Mouse (Mus musculus) embryonic facial prominence, embryonic 11.5 days (tissue): ENCODE results near the gene Gm20388. TPM values are rescaled to one million over a fixed set of nuclear protein-coding genes. Genes with fewer than 3 reads are reported as not detected.
A peak's percentile ranks its signal among the peaks of the same experiment; 100 is the strongest.

Experiments
- ATAC-seq: fragments of 200-750 bp; cut with Nextera tagmentation; replicated peaks from 2 replicates; pipeline ENCODE4 v1.8.0; 2017; ENCODE audit warnings: low read depth; ENCODE audit not compliant: insufficient number of reproducible peaks, low FRiP score, low TSS enrichment
- DNase-seq: peaks from one replicate; pipeline ENCODE4 v3.0.0-alpha.2; 2015; ENCODE audit warnings: low spot score
- H3K27ac ChIP-seq: fragments of 300-500 bp; sonication (generic); replicated peaks from 2 replicates; pipeline ENCODE4 v1.5.1; 2014; ENCODE audit warnings: mild to moderate bottlenecking, low read depth, low read length, control low read depth
- H3K27me3 ChIP-seq: fragments of 300-500 bp; sonication (generic); 2 replicates; pipeline ENCODE4 v1.6.1; 2014; ENCODE audit warnings: mild to moderate bottlenecking, low read length, moderate library complexity, mixed read lengths; ENCODE audit not compliant: control insufficient read depth, insufficient read depth
- H3K36me3 ChIP-seq: fragments of 300-500 bp; sonication (generic); replicated peaks from 2 replicates; pipeline ENCODE4 v1.6.1; 2014; ENCODE audit warnings: low read depth, mild to moderate bottlenecking, low read length, moderate library complexity, mixed read lengths; ENCODE audit not compliant: control insufficient read depth, insufficient read depth
- H3K4me1 ChIP-seq: fragments of 300-500 bp; sonication (generic); 2 replicates; pipeline ENCODE4 v1.6.1; 2014; ENCODE audit warnings: low read length, mixed read lengths; ENCODE audit not compliant: control insufficient read depth, insufficient read depth
- H3K4me2 ChIP-seq: fragments of 300-500 bp; sonication (generic); 2 replicates; pipeline ENCODE4 v1.6.1; 2014; ENCODE audit warnings: low read depth, mild to moderate bottlenecking, control low read depth, low read length, moderate library complexity
- H3K4me3 ChIP-seq: fragments of 300-500 bp; sonication (generic); 2 replicates; pipeline ENCODE4 v1.5.1; 2014; ENCODE audit warnings: low read depth, low read length, control low read depth
- H3K9ac ChIP-seq: fragments of 300-500 bp; sonication (generic); replicated peaks from 2 replicates; pipeline ENCODE4 v1.6.1; 2014; ENCODE audit warnings: mild to moderate bottlenecking, control low read depth, low read length
- H3K9me3 ChIP-seq: fragments of 300-500 bp; sonication (generic); replicated peaks from 2 replicates; pipeline ENCODE4 v1.6.1; 2016; ENCODE audit warnings: mild to moderate bottlenecking, low read length, inconsistent platforms, mixed read lengths; ENCODE audit not compliant: control insufficient read depth
- WGBS: fragments of 180-500 bp; shearing (Covaris S2); extraction: QIAGEN DNeasy Blood & Tissue Kit; methylation state at CpG from one replicate; pipeline ENCODE4 v1.1.7; 2014; 5-methylcytosine and 5-hydroxymethylcytosine counted together
- polyA plus RNA-seq: library from polyadenylated mRNA; unstranded; fragments of >200 nt; fragmentation: Nextera tagmentation; extraction: Ambion mirVana; gene quantifications from 2 replicates; pipeline ENCODE4 v1.2.1, GENCODE M21; 2014

Gene Gm20388
- polyA plus RNA-seq, 1 experiment from 2014 or later, result 3.1 TPM

DNA sequence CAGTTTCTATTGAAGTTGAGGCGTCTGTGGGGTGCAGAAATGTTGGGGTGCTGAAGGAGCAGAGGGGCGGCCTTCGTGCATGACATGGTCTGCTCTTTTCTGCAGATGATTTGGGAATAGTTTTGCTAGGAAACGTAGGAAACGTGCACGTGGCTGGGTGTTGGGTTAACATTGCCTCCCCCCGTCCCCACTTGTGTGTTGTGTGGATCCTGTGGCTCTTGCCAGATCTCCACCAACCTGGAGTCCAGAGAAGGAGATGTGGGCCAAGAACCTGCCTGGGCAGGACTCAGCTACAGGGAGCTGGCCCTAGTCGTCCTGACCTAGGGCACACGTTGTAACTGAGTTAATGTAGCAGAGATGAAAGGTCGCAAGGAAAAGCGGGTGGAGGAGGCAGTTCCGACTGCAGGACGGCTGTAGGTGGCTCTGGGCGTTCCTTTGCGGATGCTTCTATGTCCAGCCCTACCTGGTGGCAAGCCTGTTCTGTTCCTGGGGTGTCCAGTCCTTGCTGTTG is 579.2 kb downstream of the Gm20388 start:
- Histone ChIP-seq H3K36me3 (no peaks in the 10 kb centered on the region), H3K4me3 (peak overlapping the region; percentile 64), H3K4me2 (peak overlapping the region; percentile 99), H3K27me3 (no peaks in the 10 kb centered on the region; the same call in none of the 2 replicates), H3K4me1 (peaks cover 20% of the 10 kb centered on the region), H3K9ac (peak overlapping the region; percentile 85), H3K9me3 (no peaks in the 10 kb centered on the region), H3K27ac (0 out of 2 replicates have a peak overlapping the region, but pooled peaks have one; percentile 63)
- DNase-seq, result no peak
- no peak for ATAC-seq
- 5% methylated on average over 15 of the region's 15 CpGs for WGBS

GRCm38 (mm10) chr8:120490354-120491141 is 579.9 kb downstream of the Gm20388 start:
- ATAC-seq (no peak), DNase-seq (no peak)
- no peaks in the 10 kb centered on the region; the same call in none of the 2 replicates for H3K27me3 ChIP-seq
- no peaks in the 10 kb centered on the region for H3K36me3 ChIP-seq
- H3K4me2 ChIP-seq, result peak overlapping the region; percentile 99
- no peak overlapping the region for H3K27ac ChIP-seq
- peak overlapping the region; percentile 85 for H3K9ac ChIP-seq
- peak overlapping the region; percentile 64 for H3K4me3 ChIP-seq
- H3K9me3 ChIP-seq, result no peaks in the 10 kb centered on the region
- peaks cover 16% of the 10 kb centered on the region for H3K4me1 ChIP-seq
- WGBS, result 13% methylated on average over 12 of the region's 12 CpGs

GRCm38 (mm10) chr8:120491166-120491793 is 580.6 kb downstream of the Gm20388 start:
- H3K9ac ChIP-seq, result no peak overlapping the region
- H3K27ac ChIP-seq, result no peak overlapping the region
- H3K4me2 ChIP-seq, result peak overlapping the region; percentile 99; the same call in 1 of the 2 replicates
- no peak overlapping the region for H3K4me3 ChIP-seq
- WGBS, result 67% methylated on average over 5 of the region's 5 CpGs
- no peak for ATAC-seq
- no peak for DNase-seq
- no peaks in the 10 kb centered on the region for H3K36me3 ChIP-seq
- no peaks in the 10 kb centered on the region for H3K9me3 ChIP-seq
- H3K4me1 ChIP-seq, result peaks cover 14% of the 10 kb centered on the region
- no peaks in the 10 kb centered on the region; the same call in none of the 2 replicates for H3K27me3 ChIP-seq

DNA sequence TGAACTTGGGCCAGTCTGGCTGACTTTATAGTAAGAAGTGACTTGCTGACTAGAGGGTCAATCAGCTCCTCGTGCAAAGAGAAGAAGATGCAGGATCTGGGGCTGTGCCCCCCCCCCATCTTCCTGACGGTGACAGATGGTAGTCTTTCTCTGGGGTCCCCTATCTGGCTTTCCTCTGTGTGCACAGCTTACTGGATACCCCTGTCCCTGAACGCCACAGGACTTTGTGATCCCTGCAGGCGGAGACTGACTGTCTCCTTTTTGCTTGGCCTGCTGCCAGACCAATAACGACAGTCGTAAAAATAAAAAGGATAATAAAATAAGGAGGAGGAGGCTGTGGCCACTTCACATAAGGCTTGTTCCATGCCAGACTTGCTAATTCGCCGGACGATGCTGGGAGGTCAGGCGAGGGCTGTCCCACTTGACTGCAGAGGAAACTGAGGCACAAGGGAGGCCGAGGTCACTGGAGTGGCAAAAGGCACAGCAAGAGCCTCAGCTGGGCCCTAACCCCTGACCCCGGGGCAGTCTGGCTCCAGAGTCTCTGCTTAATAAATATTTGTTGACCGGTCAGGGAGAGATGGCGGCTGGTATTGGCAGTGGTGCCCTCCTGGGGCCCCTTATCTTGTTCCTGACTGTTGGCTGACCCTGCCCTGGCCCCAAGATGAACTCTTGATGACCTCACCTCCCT is 581.7 kb downstream of the Gm20388 start:
- no peak for DNase-seq
- no peaks in the 10 kb centered on the region for H3K9me3 ChIP-seq
- no peak for ATAC-seq
- peaks cover 13% of the 10 kb centered on the region for H3K4me1 ChIP-seq
- WGBS, result 53% methylated on average over 14 of the region's 14 CpGs
- no peaks in the 10 kb centered on the region; the same call in none of the 2 replicates for H3K27me3 ChIP-seq
- no peak overlapping the region for H3K4me3 ChIP-seq
- H3K9ac ChIP-seq, result no peak overlapping the region
- H3K4me2 ChIP-seq, result peak overlapping the region; percentile 13; the same call in 1 of the 2 replicates
- no peak overlapping the region for H3K27ac ChIP-seq
- no peaks in the 10 kb centered on the region for H3K36me3 ChIP-seq

- ATAC-seq (no peak), DNase-seq (no peak)
- Histone ChIP-seq H3K36me3 (no peaks in the 10 kb centered on the region), H3K4me3 (no peak overlapping the region), H3K9me3 (no peaks in the 10 kb centered on the region), H3K9ac (no peak overlapping the region), H3K27ac (no peak overlapping the region), H3K4me1 (peaks cover 17% of the 10 kb centered on the region), H3K4me2 (no peak overlapping the region), H3K27me3 (no peaks in the 10 kb centered on the region; the same call in none of the 2 replicates)
- WGBS, result 49% methylated on average over 4 of the region's 4 CpGs
Observed at GRCm38 (mm10) chr8:120492881-120493220, 582.2 kb downstream of the Gm20388 start.

GRCm38 (mm10) chr8:120493508-120494464 is 583.1 kb downstream of the Gm20388 start:
- Histone ChIP-seq H3K27me3 (no peaks in the 10 kb centered on the region; the same call in none of the 2 replicates), H3K4me1 (peaks cover 26% of the 10 kb centered on the region), H3K4me2 (no peak overlapping the region), H3K27ac (no peak overlapping the region), H3K9me3 (no peaks in the 10 kb centered on the region), H3K36me3 (no peaks in the 10 kb centered on the region), H3K4me3 (no peak overlapping the region), H3K9ac (no peak overlapping the region)
- ATAC-seq, result no peak
- WGBS, result 63% methylated on average over 16 of the region's 16 CpGs
- no peak for DNase-seq

- H3K4me2 ChIP-seq, result no peak overlapping the region
- H3K27ac ChIP-seq, result 0 out of 2 replicates have a peak overlapping the region, but pooled peaks have one; percentile 10
- DNase-seq (no peak), ATAC-seq (no peak)
- 44% methylated on average over 15 of the region's 15 CpGs for WGBS
- no peak overlapping the region for H3K9ac ChIP-seq
- peaks cover 32% of the 10 kb centered on the region for H3K4me1 ChIP-seq
- no peaks in the 10 kb centered on the region; the same call in none of the 2 replicates for H3K27me3 ChIP-seq
- no peak overlapping the region for H3K4me3 ChIP-seq
- H3K9me3 ChIP-seq, result no peaks in the 10 kb centered on the region
- no peaks in the 10 kb centered on the region for H3K36me3 ChIP-seq
Observed at GRCm38 (mm10) chr8:120494903-120495302, 584.3 kb downstream of the Gm20388 start.
